Mouse (Mus musculus) cerebellum, adult 9-10 months (tissue): ENCODE data around the gene Kcnd3.
A peak's percentile ranks its signal among the peaks of the same experiment; 100 is the strongest.
"Not testable (repeated sequence)": the region's sequence is repeated elsewhere in the genome, so short reads cannot be mapped to it uniquely, and the experiment has no call there.

Source experiments
- DNase-seq: peaks from one replicate; pipeline ENCODE4 v3.0.0; 2022

The Kcnd3 gene

GRCm38 (mm10) chr3:105665105-105665765, 213.1 kb downstream of the Kcnd3 start:
- DNase-seq = no peak

GRCm38 (mm10) chr3:105666996-105667523, 214.9 kb downstream of the Kcnd3 start:
- no peak for DNase-seq

- no peak for DNase-seq
Measured at GRCm38 (mm10) chr3:105668161-105668560, 216.0 kb downstream of the Kcnd3 start.

GRCm38 (mm10) chr3:105669776-105670175, 217.6 kb downstream of the Kcnd3 start:
- DNase-seq = no peak

- DNase-seq = no peak
Measured at GRCm38 (mm10) chr3:105670801-105671200, 218.7 kb downstream of the Kcnd3 start.

GRCm38 (mm10) chr3:105674595-105675218, 222.6 kb downstream of the Kcnd3 start:
- DNase-seq = peak; percentile 83

- no peak for DNase-seq
Measured at GRCm38 (mm10) chr3:105675932-105676331, 223.8 kb downstream of the Kcnd3 start.

GRCm38 (mm10) chr3:105680346-105680745, 228.2 kb downstream of the Kcnd3 start:
- DNase-seq = no peak

- peak; percentile 39 for DNase-seq
Measured at GRCm38 (mm10) chr3:105686394-105687323, 234.5 kb downstream of the Kcnd3 start.

GRCm38 (mm10) chr3:105687324-105688060, 235.4 kb downstream of the Kcnd3 start, which contains the start of gene Ddx20:
Gene Ddx20, minus strand, starts transcription at chr3:105687574.
- DNase-seq = peak; percentile 97

- no peak for DNase-seq
Measured at GRCm38 (mm10) chr3:105688536-105688935, 236.4 kb downstream of the Kcnd3 start.

- peak; percentile 36 for DNase-seq
Measured at GRCm38 (mm10) chr3:105693327-105694080, 241.4 kb downstream of the Kcnd3 start.

- DNase-seq = peak; percentile 76
Measured at GRCm38 (mm10) chr3:105695476-105696386, 243.6 kb downstream of the Kcnd3 start.

- peak; percentile 79 for DNase-seq
Measured at GRCm38 (mm10) chr3:105696387-105697147, 244.4 kb downstream of the Kcnd3 start.

- DNase-seq = no peak
Measured at GRCm38 (mm10) chr3:105697148-105697441, 245.0 kb downstream of the Kcnd3 start.

GRCm38 (mm10) chr3:105698311-105698710, 246.2 kb downstream of the Kcnd3 start:
- peak; percentile 15 for DNase-seq

- DNase-seq = no peak
Measured at GRCm38 (mm10) chr3:105699241-105699933, 247.3 kb downstream of the Kcnd3 start.

GRCm38 (mm10) chr3:105700786-105701185, 248.7 kb downstream of the Kcnd3 start:
- not testable (repeated sequence) for DNase-seq

- no peak for DNase-seq
Measured at GRCm38 (mm10) chr3:105701399-105701798, 249.3 kb downstream of the Kcnd3 start.
